Mouse (Mus musculus) liver, embryonic 14.5 days (tissue): ENCODE data around the gene Ssr2. TPM values are rescaled to one million over a fixed set of nuclear protein-coding genes. Genes with fewer than 3 reads are reported as not detected.

ENCODE experiments used
- ATAC-seq: fragments of 200-750 bp; cut with Nextera tagmentation; 2 replicates; pipeline ENCODE4 v1.8.0; 2017; ENCODE audit warnings: moderate number of reproducible peaks, mild to moderate bottlenecking, moderate library complexity; ENCODE audit not compliant: insufficient read depth
- DNase-seq, 3 experiments: peaks; one replicate each; pipeline ENCODE4 v3.0.0-alpha.2; 2012 to 2013; ENCODE audit warnings: low read depth in 3 of 3, low spot score in 3 of 3
- H3K27ac ChIP-seq: fragments of 300-500 bp; sonication (generic); 2 replicates; pipeline ENCODE4 v1.5.1; 2014; ENCODE audit warnings: moderate library complexity, mild to moderate bottlenecking, control low read depth, inconsistent platforms
- H3K27me3 ChIP-seq: fragments of 300-500 bp; sonication (generic); 2 replicates; pipeline ENCODE4 v1.6.1; 2014; ENCODE audit warnings: mild to moderate bottlenecking, low read length, moderate library complexity; ENCODE audit not compliant: control insufficient read depth, insufficient read depth
- H3K36me3 ChIP-seq: fragments of 300-500 bp; sonication (generic); replicated peaks from 2 replicates; pipeline ENCODE4 v1.6.1; 2014; ENCODE audit warnings: low read depth; ENCODE audit not compliant: control insufficient read depth, insufficient read depth
- H3K4me1 ChIP-seq, 2 experiments: fragments of 200-500 bp in 1 of 2; fragments of 300-500 bp in 1 of 2; sonication (generic) in 1 of 2; replicated peaks; 2 replicates each; pipeline ENCODE4 v1.6.1; 2012 to 2014; ENCODE audit warnings: antibody characterized with exemption in 1 of 2, inconsistent platforms in 1 of 2, low read length in 1 of 2; ENCODE audit not compliant: control insufficient read depth in 2 of 2, insufficient read depth in 2 of 2
- H3K4me2 ChIP-seq: fragments of 300-500 bp; sonication (generic); 2 replicates; pipeline ENCODE4 v1.6.1; 2014; ENCODE audit warnings: low read depth, mild to moderate bottlenecking, control low read depth, moderate library complexity
- H3K4me3 ChIP-seq, 2 experiments: fragments of 200-500 bp in 1 of 2; fragments of 300-500 bp in 1 of 2; sonication (generic) in 1 of 2; 2 replicates each; pipeline ENCODE4 v1.5.1; 2012 to 2014; ENCODE audit warnings: low read depth in 2 of 2, low read length in 2 of 2, mild to moderate bottlenecking in 2 of 2, control low read depth in 1 of 2, inconsistent platforms in 1 of 2, moderate library complexity in 1 of 2; ENCODE audit not compliant: insufficient read depth in 1 of 2
- H3K9ac ChIP-seq: fragments of 300-500 bp; sonication (generic); replicated peaks from 2 replicates; pipeline ENCODE4 v1.6.1; 2014; ENCODE audit warnings: mild to moderate bottlenecking, control low read depth, moderate library complexity
- H3K9me3 ChIP-seq: fragments of 300-500 bp; sonication (generic); 2 replicates; pipeline ENCODE4 v1.6.1; 2016; ENCODE audit warnings: low read length, mixed read lengths; ENCODE audit not compliant: control insufficient read depth
- CTCF ChIP-seq: IDR thresholded peaks from 2 replicates; pipeline ENCODE4 v1.5.1; 2016; ENCODE audit warnings: antibody characterized with exemption, low read depth, control low read depth
- EP300 ChIP-seq: IDR thresholded peaks from 2 replicates; pipeline ENCODE4 v1.6.1; 2016; ENCODE audit warnings: antibody characterized with exemption, low read depth
- WGBS: fragments of 180-500 bp; shearing (Covaris S2); extraction: QIAGEN DNeasy Blood & Tissue Kit; methylation state at CpG from one replicate; pipeline ENCODE4 v1.1.7; 2014; ENCODE audit not compliant: insufficient replicate concordance; 5-methylcytosine and 5-hydroxymethylcytosine counted together
- polyA plus RNA-seq, 2 experiments: library from polyadenylated mRNA; depleted of rRNA in 1 of 2; stranded (reverse) in 1 of 2; unstranded in 1 of 2; fragments of >200 nt; fragmentation: Nextera tagmentation in 1 of 2; extraction: Ambion mirVana in 1 of 2; gene quantifications; 2 replicates each; pipeline versions ENCODE4 v1.2.1 to v1.2.3; 2012 to 2014

Ssr2 gene
- polyA plus RNA-seq, 2 experiments: 165 to 173 TPM

- no peak for TF ChIP-seq EP300
- TF ChIP-seq CTCF: no peak
- Histone ChIP-seq H3K4me2 (peak overlapping the region; percentile 96), H3K9me3 (no peaks in the 10 kb centered on the region), H3K9ac (peak overlapping the region; percentile 77), H3K4me3 (peak overlapping the region; percentile 88 to 96), H3K27ac (peak overlapping the region; percentile 74), H3K27me3 (no peaks in the 10 kb centered on the region), H3K4me1 (peaks cover 9 to 16% of the 10 kb centered on the region in 2 experiments), H3K36me3 (peaks cover 5% of the 10 kb centered on the region)
- WGBS: 11% methylated on average over 16 of the region's 16 CpGs
- DNase-seq: no peak
- no peak for ATAC-seq
Measured at GRCm38 (mm10) chr3:88552082-88552645, 23.5 kb upstream of the Ssr2 start.

GRCm38 (mm10) chr3:88552676-88553524, 22.8 kb upstream of the Ssr2 start, which contains the start of gene Lamtor2:
Gene Lamtor2 (minus strand): TSS chr3:88553074.
- H3K36me3 ChIP-seq: peaks cover 8% of the 10 kb centered on the region
- no peaks in the 10 kb centered on the region for H3K9me3 ChIP-seq
- H3K27ac ChIP-seq: peak within 1 kb of the TSS; percentile 86
- TF ChIP-seq CTCF: no peak
- no peak for TF ChIP-seq EP300
- WGBS: under 1% methylated on average over 48 of the region's 48 CpGs
- no peaks in the 10 kb centered on the region for H3K27me3 ChIP-seq
- DNase-seq: peak; percentile 94 to 96 (median 96)
- peak; percentile 84 for ATAC-seq
- H3K4me2 ChIP-seq: peak within 1 kb of the TSS; percentile 96
- peak within 1 kb of the TSS; percentile 87 for H3K9ac ChIP-seq
- peaks cover 9 to 15% of the 10 kb centered on the region in 2 experiments for H3K4me1 ChIP-seq
- H3K4me3 ChIP-seq: peak within 1 kb of the TSS; percentile 88 to 96

- DNase-seq: peak; percentile 71 to 80 (median 73)
- H3K36me3 ChIP-seq: peaks cover 9% of the 10 kb centered on the region
- peak within 1 kb of the TSS; percentile 87 for H3K9ac ChIP-seq
- H3K9me3 ChIP-seq: no peaks in the 10 kb centered on the region
- TF ChIP-seq EP300 (no peak), CTCF (peak; percentile 72)
- peak within 1 kb of the TSS; percentile 96 for H3K4me2 ChIP-seq
- H3K27me3 ChIP-seq: no peaks in the 10 kb centered on the region
- H3K4me1 ChIP-seq: peaks cover 9 to 15% of the 10 kb centered on the region in 2 experiments
- H3K4me3 ChIP-seq: peak within 1 kb of the TSS; percentile 88 to 96
- peak; percentile 83 for ATAC-seq
- WGBS: under 1% methylated on average over 37 of the region's 37 CpGs
- H3K27ac ChIP-seq: peak within 1 kb of the TSS; percentile 86
Measured at GRCm38 (mm10) chr3:88553525-88553879, 22.2 kb upstream of the Ssr2 start, which contains the start of gene Ubqln4. Gene Ubqln4 (plus strand): TSS chr3:88553758.

- Histone ChIP-seq H3K9ac (peak overlapping the region; percentile 87), H3K27ac (peak overlapping the region; percentile 80), H3K36me3 (peaks cover 9% of the 10 kb centered on the region), H3K27me3 (no peaks in the 10 kb centered on the region), H3K4me1 (peaks cover 9 to 15% of the 10 kb centered on the region in 2 experiments), H3K4me3 (peak overlapping the region; percentile 87 to 88), H3K4me2 (peak overlapping the region; percentile 96), H3K9me3 (no peaks in the 10 kb centered on the region)
- WGBS: under 1% methylated on average over 39 of the region's 41 CpGs
- DNase-seq: peak in 2 of 3 experiments; percentile 49 to 55
- TF ChIP-seq CTCF (no peak), EP300 (no peak)
- peak; percentile 21; the same call in 1 of the 2 replicates for ATAC-seq
Measured at GRCm38 (mm10) chr3:88553880-88554586, 21.6 kb upstream of the Ssr2 start.
